Mouse (Mus musculus) forebrain, postnatal 0 days (tissue): ENCODE data around the gene Mapk10. TPM values are rescaled to one million over a fixed set of nuclear protein-coding genes. Genes with fewer than 3 reads are reported as not detected.

Source experiments
- ATAC-seq: fragments of 200-750 bp; cut with Nextera tagmentation; 2 replicates; pipeline ENCODE4 v1.8.0; 2017; ENCODE audit warnings: mild to moderate bottlenecking, moderate library complexity
- DNase-seq: peaks from one replicate; pipeline ENCODE4 v3.0.0-alpha.2; 2015
- H3K27ac ChIP-seq: fragments of 300-500 bp; sonication (generic); 2 replicates; pipeline ENCODE4 v1.5.1; 2014; ENCODE audit warnings: low read depth, mild to moderate bottlenecking, antibody characterized with exemption, low read length, moderate library complexity, mixed read lengths
- H3K27me3 ChIP-seq: fragments of 300-500 bp; sonication (generic); 2 replicates; pipeline ENCODE4 v1.6.1; 2014; ENCODE audit warnings: mild to moderate bottlenecking, low read length, mixed read lengths; ENCODE audit not compliant: insufficient read depth
- H3K36me3 ChIP-seq: fragments of 300-500 bp; sonication (generic); 2 replicates; pipeline ENCODE4 v1.6.1; 2014; ENCODE audit warnings: mild to moderate bottlenecking, moderate library complexity; ENCODE audit not compliant: insufficient read depth
- H3K4me1 ChIP-seq: fragments of 300-500 bp; sonication (generic); 2 replicates; pipeline ENCODE4 v1.6.1; 2014; ENCODE audit warnings: antibody characterized with exemption; ENCODE audit not compliant: insufficient read depth
- H3K4me2 ChIP-seq: fragments of 300-500 bp; sonication (generic); 2 replicates; pipeline ENCODE4 v1.6.1; 2014; ENCODE audit warnings: low read depth, mild to moderate bottlenecking, moderate library complexity
- H3K4me3 ChIP-seq: fragments of 300-500 bp; sonication (generic); 2 replicates; pipeline ENCODE4 v1.5.1; 2014; ENCODE audit warnings: low read depth, low read length, mixed read lengths
- H3K9ac ChIP-seq: fragments of 300-500 bp; sonication (generic); 2 replicates; pipeline ENCODE4 v1.6.1; 2014; ENCODE audit warnings: mild to moderate bottlenecking
- H3K9me3 ChIP-seq: fragments of 300-500 bp; sonication (generic); 2 replicates; pipeline ENCODE4 v1.6.1; 2016; ENCODE audit warnings: low read length
- CTCF ChIP-seq: sonication (generic); IDR thresholded peaks from 2 replicates; pipeline ENCODE4 v1.5.1; 2016; ENCODE audit warnings: antibody characterized with exemption, control low read depth, low read depth
- WGBS: fragments of 180-500 bp; shearing (Covaris S2); extraction: QIAGEN DNeasy Blood & Tissue Kit; methylation state at CpG from one replicate; pipeline ENCODE4 v1.1.7; 2014; 5-methylcytosine and 5-hydroxymethylcytosine counted together
- polyA plus RNA-seq: library from polyadenylated mRNA; unstranded; fragments of >200 nt; fragmentation: Nextera tagmentation; extraction: Ambion mirVana; gene quantifications from 2 replicates; pipeline ENCODE4 v1.2.1, GENCODE M21; 2015
- total RNA-seq: library from RNA; depleted of rRNA; stranded (reverse); fragments of >200 nt; gene quantifications from 2 replicates; pipeline ENCODE4 v1.2.3, GENCODE M21; 2014

Mapk10 gene
- total and polyA plus RNA-seq, 2 experiments from 2014 or later = 41.5 to 89.2 TPM

DNA sequence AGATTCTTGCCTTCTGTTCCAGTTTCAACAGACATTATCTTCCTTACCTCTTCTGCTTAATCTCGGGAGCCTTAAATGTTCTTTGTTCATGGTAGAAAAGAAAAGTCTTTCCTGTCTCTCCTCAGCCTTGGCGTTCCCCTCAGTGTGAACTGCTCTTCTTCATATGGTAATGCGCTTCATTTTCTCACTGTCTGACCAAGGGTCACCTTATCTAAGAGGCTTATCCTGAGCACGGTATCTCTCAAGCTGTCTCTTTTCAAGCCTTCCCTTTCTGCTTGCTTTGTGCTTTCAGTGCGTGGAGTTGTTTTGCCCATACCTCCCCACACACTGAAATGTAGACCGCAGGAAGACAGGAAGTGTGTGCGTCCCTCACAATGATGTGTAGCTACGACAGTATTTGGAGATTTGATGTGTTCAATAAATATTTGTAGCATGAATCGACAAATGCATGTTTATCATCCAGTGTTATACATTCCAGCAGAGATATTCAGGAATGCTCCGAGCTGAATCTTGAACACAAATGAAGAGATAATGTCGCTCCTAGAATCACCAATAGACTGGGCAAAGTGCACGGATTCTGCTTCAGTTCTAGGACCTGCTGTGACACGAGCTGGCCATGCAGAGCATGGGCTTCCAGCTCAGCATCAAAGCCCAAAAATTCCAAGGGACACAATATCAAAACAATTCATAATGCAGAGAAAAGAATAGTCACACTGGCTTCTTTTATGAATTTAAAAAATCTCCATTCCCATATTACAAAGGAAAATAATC is 305.5 kb downstream of the Mapk10 start:
- DNase-seq (no peak), ATAC-seq (peak; percentile 25; the same call in 1 of the 2 replicates)
- Histone ChIP-seq H3K4me3 (no peak overlapping the region), H3K27ac (no peak overlapping the region), H3K9ac (no peak overlapping the region), H3K36me3 (no peaks in the 10 kb centered on the region), H3K27me3 (no peaks in the 10 kb centered on the region), H3K9me3 (no peaks in the 10 kb centered on the region), H3K4me2 (no peak overlapping the region), H3K4me1 (no peaks in the 10 kb centered on the region)
- TF ChIP-seq CTCF = no peak
- 42% methylated on average over 13 of the region's 13 CpGs for WGBS

DNA sequence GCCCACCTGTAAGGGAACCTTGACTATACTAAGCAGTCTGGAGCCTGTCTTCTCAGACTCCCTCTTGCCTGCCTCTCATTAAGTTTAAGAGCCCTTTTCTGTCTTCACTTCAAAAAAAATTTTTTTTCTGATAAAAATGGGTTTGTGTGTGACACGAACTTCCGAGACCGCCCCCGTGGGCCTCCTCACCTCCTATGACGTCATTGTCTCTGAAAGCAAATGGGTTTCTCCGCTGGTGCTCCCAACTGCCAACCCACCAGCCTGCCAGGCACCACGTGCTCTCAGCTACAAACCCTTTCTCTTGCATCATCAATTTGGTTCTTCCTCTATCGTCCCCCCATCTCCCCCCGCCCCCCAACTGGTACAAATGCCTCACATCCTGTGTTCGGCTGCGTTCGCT is 307.1 kb downstream of the Mapk10 start:
- H3K4me2 ChIP-seq = no peak overlapping the region
- no peak for DNase-seq
- no peak overlapping the region for H3K4me3 ChIP-seq
- H3K4me1 ChIP-seq = no peaks in the 10 kb centered on the region
- H3K27ac ChIP-seq = no peak overlapping the region
- no peaks in the 10 kb centered on the region for H3K9me3 ChIP-seq
- no peaks in the 10 kb centered on the region for H3K27me3 ChIP-seq
- H3K9ac ChIP-seq = no peak overlapping the region
- TF ChIP-seq CTCF = no peak
- 82% methylated on average over 12 of the region's 12 CpGs for WGBS
- no peaks in the 10 kb centered on the region for H3K36me3 ChIP-seq
- no peak for ATAC-seq

DNA sequence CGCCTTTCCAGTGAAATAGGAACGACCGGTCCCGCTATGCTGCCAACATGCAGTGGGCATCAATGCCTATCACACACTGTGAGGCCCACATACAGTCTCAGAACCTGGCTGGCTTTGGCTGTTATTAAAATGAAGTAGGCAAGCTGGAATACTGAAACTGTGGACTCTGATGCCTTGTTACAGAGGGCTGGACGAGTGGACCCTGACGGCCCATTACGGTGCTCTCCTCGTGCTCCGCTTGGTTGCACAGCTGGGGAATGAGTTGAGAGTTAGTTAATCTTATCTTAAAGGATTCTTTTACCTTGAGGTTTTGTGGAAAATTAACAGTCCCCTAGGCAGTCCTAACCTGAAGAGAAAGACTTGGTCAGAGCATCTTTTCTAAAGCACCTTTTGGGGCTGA is 307.6 kb downstream of the Mapk10 start:
- Histone ChIP-seq H3K4me2 (no peak overlapping the region), H3K9me3 (no peaks in the 10 kb centered on the region), H3K36me3 (no peaks in the 10 kb centered on the region), H3K4me3 (no peak overlapping the region), H3K9ac (no peak overlapping the region), H3K4me1 (no peaks in the 10 kb centered on the region), H3K27ac (no peak overlapping the region), H3K27me3 (no peaks in the 10 kb centered on the region)
- WGBS = 86% methylated on average over 9 of the region's 9 CpGs
- DNase-seq (no peak), ATAC-seq (no peak)
- no peak for TF ChIP-seq CTCF

DNA sequence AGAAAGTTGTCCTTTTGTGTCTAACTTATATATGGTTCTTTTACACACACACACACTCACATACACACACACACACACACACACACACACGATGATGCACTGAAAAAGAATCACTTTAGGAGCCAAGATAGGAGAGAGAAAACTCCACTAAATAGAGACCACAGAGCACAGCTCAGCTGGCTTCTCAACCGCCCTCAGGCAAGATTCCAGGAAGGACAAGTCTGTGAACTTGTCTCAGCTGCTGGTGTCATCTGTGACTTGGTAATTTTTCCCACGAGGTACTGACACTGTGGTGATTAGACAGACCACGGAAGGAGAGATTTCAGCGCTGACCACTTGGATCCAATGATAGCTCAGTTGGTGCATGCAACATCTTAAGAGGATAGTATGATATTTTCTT is 310.0 kb downstream of the Mapk10 start:
- Histone ChIP-seq H3K4me3 (no peak overlapping the region), H3K9ac (no peak overlapping the region), H3K27me3 (no peaks in the 10 kb centered on the region), H3K36me3 (no peaks in the 10 kb centered on the region), H3K4me2 (no peak overlapping the region), H3K27ac (no peak overlapping the region), H3K4me1 (no peaks in the 10 kb centered on the region), H3K9me3 (no peaks in the 10 kb centered on the region)
- WGBS = 86% methylated on average over 5 of the region's 5 CpGs
- TF ChIP-seq CTCF = no peak
- ATAC-seq = no peak
- no peak for DNase-seq

DNA sequence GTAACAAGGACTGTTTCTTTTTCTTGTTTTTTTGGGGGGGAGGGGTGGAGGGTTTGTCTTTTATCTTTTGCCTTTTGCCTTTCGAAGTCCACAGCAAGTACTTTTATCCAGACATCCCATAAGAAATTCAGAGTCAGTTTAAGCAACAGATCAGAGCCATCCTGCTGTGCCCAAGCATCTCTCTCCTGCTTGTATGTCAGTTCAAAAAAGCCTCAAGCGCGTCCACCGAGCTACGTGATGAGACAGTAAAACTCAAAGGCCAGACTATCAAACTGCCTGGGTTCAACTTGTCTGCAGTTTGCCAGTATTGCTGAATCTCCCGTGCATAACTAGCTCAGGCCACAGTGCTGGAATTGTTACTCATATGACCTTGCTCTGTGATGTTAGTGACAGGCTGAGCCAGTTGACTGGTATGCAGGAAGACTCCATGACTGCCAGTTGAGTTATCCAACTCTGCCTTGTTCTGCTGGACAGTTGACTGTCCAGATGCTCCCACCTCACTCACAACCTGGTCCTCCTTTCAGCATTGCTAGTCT is 311.4 kb downstream of the Mapk10 start:
- Histone ChIP-seq H3K36me3 (no peaks in the 10 kb centered on the region), H3K27me3 (no peaks in the 10 kb centered on the region), H3K4me2 (no peak overlapping the region), H3K9ac (no peak overlapping the region), H3K9me3 (no peaks in the 10 kb centered on the region), H3K27ac (no peak overlapping the region), H3K4me3 (no peak overlapping the region), H3K4me1 (no peaks in the 10 kb centered on the region)
- no peak for TF ChIP-seq CTCF
- ATAC-seq (no peak), DNase-seq (no peak)
- WGBS = 82% methylated on average over 6 of the region's 6 CpGs

DNA sequence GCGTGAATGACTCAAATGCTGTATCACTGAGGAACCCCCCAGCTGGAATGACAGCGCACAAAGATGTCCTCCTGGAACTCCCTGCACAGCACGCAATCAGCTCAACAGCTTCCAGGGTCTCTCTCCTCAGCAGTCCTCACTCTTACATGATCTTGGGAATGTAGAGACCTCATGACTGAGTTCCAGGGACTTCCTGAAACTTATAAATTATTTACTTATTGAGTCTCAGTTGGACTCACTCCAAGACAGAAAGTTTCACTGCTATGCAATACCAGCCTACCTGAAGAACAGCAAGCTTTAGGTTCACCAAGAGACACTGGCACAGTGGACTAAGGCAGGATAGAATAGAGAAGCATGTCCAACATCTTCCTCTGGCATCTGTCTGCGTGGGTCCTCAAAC is 312.8 kb downstream of the Mapk10 start:
- ATAC-seq = no peak
- no peaks in the 10 kb centered on the region for H3K9me3 ChIP-seq
- no peak for DNase-seq
- no peak overlapping the region for H3K27ac ChIP-seq
- 91% methylated on average over 4 of the region's 4 CpGs for WGBS
- H3K4me1 ChIP-seq = no peaks in the 10 kb centered on the region
- TF ChIP-seq CTCF = no peak
- no peak overlapping the region for H3K4me2 ChIP-seq
- H3K4me3 ChIP-seq = no peak overlapping the region
- no peaks in the 10 kb centered on the region for H3K36me3 ChIP-seq
- H3K9ac ChIP-seq = no peak overlapping the region
- H3K27me3 ChIP-seq = no peaks in the 10 kb centered on the region

DNA sequence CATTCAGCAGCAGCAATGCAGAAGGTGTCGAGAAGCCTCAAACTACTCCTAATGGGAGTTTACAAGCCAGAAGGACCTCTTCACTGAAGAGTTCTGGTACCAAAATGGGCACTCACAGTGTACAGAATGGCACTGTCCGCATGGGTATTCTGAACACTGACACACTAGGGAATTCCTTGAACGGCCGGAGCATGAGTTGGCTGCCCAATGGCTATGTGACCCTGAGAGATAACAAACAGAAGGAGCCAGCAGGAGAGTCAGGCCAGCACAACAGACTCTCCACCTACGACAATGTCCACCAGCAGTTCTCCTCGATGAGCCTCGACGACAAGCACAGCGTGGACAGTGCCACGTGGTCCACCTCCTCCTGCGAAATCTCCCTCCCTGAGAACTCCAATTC is 318.9 kb downstream of the Mapk10 start:
- 97% methylated on average over 11 of the region's 11 CpGs for WGBS
- H3K36me3 ChIP-seq = no peaks in the 10 kb centered on the region
- no peak overlapping the region for H3K27ac ChIP-seq
- H3K27me3 ChIP-seq = no peaks in the 10 kb centered on the region
- no peaks in the 10 kb centered on the region for H3K4me1 ChIP-seq
- H3K4me3 ChIP-seq = no peak overlapping the region
- TF ChIP-seq CTCF = no peak
- DNase-seq (no peak), ATAC-seq (no peak)
- no peak overlapping the region for H3K4me2 ChIP-seq
- H3K9me3 ChIP-seq = no peaks in the 10 kb centered on the region
- no peak overlapping the region for H3K9ac ChIP-seq
